Mouse (Mus musculus): Measurements from ENCODE around the gene Thop1.

The Thop1 gene

GRCm38 (mm10) chr10:81106113-81106721, 36.4 kb downstream of the Thop1 start:
- peak; percentile 90 for DNase-seq (ENCODE audit: low read depth)

GRCm38 (mm10) chr10:81112946-81113345, 43.1 kb downstream of the Thop1 start:
- DNase-seq (ENCODE audit: low read depth), result no peak

GRCm38 (mm10) chr10:81119625-81120024, 49.8 kb downstream of the Thop1 start:
- no peak for DNase-seq (ENCODE audit: low read depth)

GRCm38 (mm10) chr10:81120650-81121049, 50.8 kb downstream of the Thop1 start:
- DNase-seq (ENCODE audit: low read depth), result no peak

GRCm38 (mm10) chr10:81122889-81123288, 53.1 kb downstream of the Thop1 start:
- no peak for DNase-seq (ENCODE audit: low read depth)

- no peak for DNase-seq (ENCODE audit: low read depth)
These were observed 53.7 kb downstream of the Thop1 start for GRCm38 (mm10) chr10:81123500-81123899.
